Mouse (Mus musculus) macrophage (primary cell): Measurements from ENCODE around the gene Arhgap24. TPM values are rescaled to one million over a fixed set of nuclear protein-coding genes. Genes with fewer than 3 reads are reported as not detected.
"Not testable (repeated sequence)": the region's sequence is repeated elsewhere in the genome, so short reads cannot be mapped to it uniquely, and the experiment has no call there.

ENCODE experiments used
- H3K27ac ChIP-seq: fragments of 350-480 bp; formaldehyde crosslinking; 2 replicates; pipeline ENCODE4 v1.9.0; 2021
- H3K36me3 ChIP-seq: fragments of 350-480 bp; formaldehyde crosslinking; 2 replicates; pipeline ENCODE4 v1.9.0; 2021; ENCODE audit errors: inconsistent target
- H3K4me3 ChIP-seq: fragments of 350-480 bp; formaldehyde crosslinking; 2 replicates; pipeline ENCODE4 v1.9.0; 2021; ENCODE audit errors: inconsistent target
- H3K79me2 ChIP-seq: fragments of 350-480 bp; formaldehyde crosslinking; 2 replicates; pipeline ENCODE4 v1.9.0; 2021; ENCODE audit errors: inconsistent target
- WGBS: methylation state at CpG from one replicate; pipeline ENCODE4 v1.1.7; 2026; ENCODE audit warnings: inconsistent platforms; ENCODE audit not compliant: missing documents; 5-methylcytosine and 5-hydroxymethylcytosine counted together
- polyA plus RNA-seq: library from polyadenylated mRNA; stranded (reverse); fragments of 250-400 nt; gene quantifications from 3 replicates; pipeline ENCODE4 v1.2.4, GENCODE M21; 2018; ENCODE audit warnings: inconsistent platforms

Gene Arhgap24
- polyA plus RNA-seq, 1 experiment from 2014 or later: 16.8 TPM

GRCm38 (mm10) chr5:102875628-102876027, 394.4 kb downstream of the Arhgap24 start:
- H3K79me2 ChIP-seq: no peaks in the 10 kb centered on the region
- no peak overlapping the region for H3K4me3 ChIP-seq
- no peak overlapping the region for H3K27ac ChIP-seq
- WGBS: 60% methylated on average over 16 of the region's 16 CpGs
- H3K36me3 ChIP-seq: no peaks in the 10 kb centered on the region

- Histone ChIP-seq H3K79me2 (no peaks in the 10 kb centered on the region), H3K36me3 (peaks cover 4% of the 10 kb centered on the region; the same call in 1 of the 2 replicates), H3K27ac (no peak overlapping the region), H3K4me3 (no peak overlapping the region)
- WGBS: 92% methylated on average over 13 of the region's 14 CpGs
Measured at GRCm38 (mm10) chr5:102888482-102889162, 407.4 kb downstream of the Arhgap24 start.

GRCm38 (mm10) chr5:102889163-102889488, 407.9 kb downstream of the Arhgap24 start:
- Histone ChIP-seq H3K36me3 (peaks cover 4% of the 10 kb centered on the region; the same call in 1 of the 2 replicates), H3K4me3 (no peak overlapping the region), H3K27ac (no peak overlapping the region), H3K79me2 (no peaks in the 10 kb centered on the region)
- 95% methylated on average over 2 of the region's 2 CpGs for WGBS

GRCm38 (mm10) chr5:102892226-102892625, 411.0 kb downstream of the Arhgap24 start:
- 94% methylated on average over 11 of the region's 11 CpGs for WGBS
- H3K36me3 ChIP-seq: peaks cover 4% of the 10 kb centered on the region; the same call in 1 of the 2 replicates

GRCm38 (mm10) chr5:102898301-102898700, 417.1 kb downstream of the Arhgap24 start:
- H3K27ac ChIP-seq: no peak overlapping the region
- no peaks in the 10 kb centered on the region for H3K79me2 ChIP-seq
- H3K36me3 ChIP-seq: no peaks in the 10 kb centered on the region
- 98% methylated on average over 4 of the region's 4 CpGs for WGBS
- no peak overlapping the region for H3K4me3 ChIP-seq

More at GRCm38 (mm10) chr5:102892226-102892625, 411.0 kb downstream of the Arhgap24 start:
- Histone ChIP-seq H3K27ac (no peak overlapping the region), H3K79me2 (no peaks in the 10 kb centered on the region), H3K4me3 (no peak overlapping the region)

- no peaks in the 10 kb centered on the region for H3K36me3 ChIP-seq
- no peak overlapping the region for H3K4me3 ChIP-seq
- 89% methylated on average over 6 of the region's 6 CpGs for WGBS
- H3K27ac ChIP-seq: no peak overlapping the region
- H3K79me2 ChIP-seq: no peaks in the 10 kb centered on the region
Measured at GRCm38 (mm10) chr5:102899680-102900215, 418.6 kb downstream of the Arhgap24 start.

GRCm38 (mm10) chr5:102901176-102901575, 420.0 kb downstream of the Arhgap24 start:
- H3K27ac ChIP-seq: no peak overlapping the region
- no peaks in the 10 kb centered on the region for H3K36me3 ChIP-seq
- no peak overlapping the region for H3K4me3 ChIP-seq
- WGBS: 73% methylated on average over 4 of the region's 5 CpGs
- no peaks in the 10 kb centered on the region for H3K79me2 ChIP-seq

- Histone ChIP-seq H3K27ac (no peak overlapping the region), H3K79me2 (no peaks in the 10 kb centered on the region), H3K4me3 (no peak overlapping the region), H3K36me3 (no peaks in the 10 kb centered on the region)
- WGBS: 99% methylated on average over 9 of the region's 9 CpGs
Measured at GRCm38 (mm10) chr5:102903487-102903886, 422.3 kb downstream of the Arhgap24 start.

GRCm38 (mm10) chr5:102904066-102904465, 422.9 kb downstream of the Arhgap24 start:
- H3K4me3 ChIP-seq: no peak overlapping the region
- H3K27ac ChIP-seq: no peak overlapping the region
- 72% methylated on average over 11 of the region's 12 CpGs for WGBS
- no peaks in the 10 kb centered on the region for H3K36me3 ChIP-seq
- no peaks in the 10 kb centered on the region for H3K79me2 ChIP-seq

GRCm38 (mm10) chr5:102905441-102906211, 424.4 kb downstream of the Arhgap24 start:
- H3K36me3 ChIP-seq: no peaks in the 10 kb centered on the region
- H3K27ac ChIP-seq: no peak overlapping the region
- no peaks in the 10 kb centered on the region for H3K79me2 ChIP-seq
- 64% methylated on average over 13 of the region's 13 CpGs for WGBS
- H3K4me3 ChIP-seq: no peak overlapping the region

- Histone ChIP-seq H3K79me2 (no peaks in the 10 kb centered on the region), H3K27ac (no peak overlapping the region), H3K4me3 (no peak overlapping the region), H3K36me3 (no peaks in the 10 kb centered on the region)
- WGBS: 96% methylated on average over 2 of the region's 2 CpGs
Measured at GRCm38 (mm10) chr5:102920199-102920598, 439.0 kb downstream of the Arhgap24 start.

GRCm38 (mm10) chr5:102926786-102927185, 445.6 kb downstream of the Arhgap24 start:
- Histone ChIP-seq H3K36me3 (no peaks in the 10 kb centered on the region), H3K79me2 (no peaks in the 10 kb centered on the region), H3K4me3 (no peak overlapping the region), H3K27ac (no peak overlapping the region)
- 90% methylated on average over 5 of the region's 5 CpGs for WGBS

- no peak overlapping the region for H3K27ac ChIP-seq
- H3K79me2 ChIP-seq: no peaks in the 10 kb centered on the region
- WGBS: 49% methylated on average over 6 of the region's 6 CpGs
- H3K4me3 ChIP-seq: no peak overlapping the region
- H3K36me3 ChIP-seq: no peaks in the 10 kb centered on the region
Measured at GRCm38 (mm10) chr5:102930161-102930560, 449.0 kb downstream of the Arhgap24 start.

GRCm38 (mm10) chr5:102943864-102944630, 462.9 kb downstream of the Arhgap24 start:
- not testable (repeated sequence) for H3K79me2 ChIP-seq
- WGBS: 83% methylated on average over 17 of the region's 17 CpGs

More at GRCm38 (mm10) chr5:102943864-102944630, 462.9 kb downstream of the Arhgap24 start:
- not testable (repeated sequence) for H3K27ac ChIP-seq, H3K4me3 ChIP-seq, H3K36me3 ChIP-seq
